Mouse (Mus musculus) neural tube, embryonic 12.5 days (tissue): Measurements from ENCODE around the gene Kpnb1. TPM values are rescaled to one million over a fixed set of nuclear protein-coding genes. Genes with fewer than 3 reads are reported as not detected.
A peak's percentile ranks its signal among the peaks of the same experiment; 100 is the strongest.

Source experiments
- ATAC-seq: fragments of 200-750 bp; cut with Nextera tagmentation; 2 replicates; pipeline ENCODE4 v1.8.0; 2017; ENCODE audit warnings: low read depth, mild to moderate bottlenecking, moderate TSS enrichment, moderate library complexity; ENCODE audit not compliant: low FRiP score
- H3K27ac ChIP-seq: fragments of 300-500 bp; sonication (generic); 2 replicates; pipeline ENCODE4 v1.5.1; 2016
- H3K27me3 ChIP-seq: fragments of 300-500 bp; sonication (generic); replicated peaks from 2 replicates; pipeline ENCODE4 v1.6.1; 2016; ENCODE audit warnings: mild to moderate bottlenecking
- H3K36me3 ChIP-seq: fragments of 300-500 bp; sonication (generic); 2 replicates; pipeline ENCODE4 v1.6.1; 2016; ENCODE audit warnings: mild to moderate bottlenecking
- H3K4me1 ChIP-seq: fragments of 300-500 bp; sonication (generic); 2 replicates; pipeline ENCODE4 v1.6.1; 2016
- H3K4me2 ChIP-seq: fragments of 300-500 bp; sonication (generic); replicated peaks from 2 replicates; pipeline ENCODE4 v1.6.1; 2016; ENCODE audit warnings: mild to moderate bottlenecking
- H3K4me3 ChIP-seq: fragments of 300-500 bp; sonication (generic); 2 replicates; pipeline ENCODE4 v1.5.1; 2016
- H3K9ac ChIP-seq: fragments of 300-500 bp; sonication (generic); 2 replicates; pipeline ENCODE4 v1.6.1; 2016; ENCODE audit warnings: mild to moderate bottlenecking
- H3K9me3 ChIP-seq: fragments of 300-500 bp; sonication (generic); 2 replicates; pipeline ENCODE4 v1.6.1; 2016; ENCODE audit warnings: mild to moderate bottlenecking
- WGBS: fragments of 180-500 bp; shearing (Covaris S2); methylation state at CpG from one replicate; pipeline ENCODE4 v1.1.7; 2016; 5-methylcytosine and 5-hydroxymethylcytosine counted together
- polyA plus RNA-seq: library from polyadenylated mRNA; unstranded; fragments of >200 nt; fragmentation: Nextera tagmentation; extraction: Ambion mirVana; gene quantifications from 2 replicates; pipeline ENCODE4 v1.2.1, GENCODE M21; 2016

The Kpnb1 gene
- polyA plus RNA-seq, 1 experiment from 2014 or later: 53.1 TPM

- Histone ChIP-seq H3K4me2 (no peak overlapping the region), H3K9me3 (no peaks in the 10 kb centered on the region), H3K4me3 (no peak overlapping the region), H3K36me3 (peaks cover 74% of the 10 kb centered on the region), H3K27ac (no peak overlapping the region), H3K27me3 (no peaks in the 10 kb centered on the region), H3K9ac (no peak overlapping the region), H3K4me1 (peaks cover 8% of the 10 kb centered on the region)
- 94% methylated on average over 3 of the region's 3 CpGs for WGBS
- ATAC-seq: no peak
Observed at GRCm38 (mm10) chr11:97182446-97182845, 5.2 kb downstream of the Kpnb1 start.

GRCm38 (mm10) chr11:97181061-97181460 is 6.6 kb downstream of the Kpnb1 start:
- no peak overlapping the region for H3K4me3 ChIP-seq
- no peaks in the 10 kb centered on the region for H3K27me3 ChIP-seq
- peaks cover 2% of the 10 kb centered on the region for H3K4me1 ChIP-seq
- H3K4me2 ChIP-seq: no peak overlapping the region
- 88% methylated on average over 5 of the region's 5 CpGs for WGBS
- H3K9ac ChIP-seq: no peak overlapping the region
- no peak overlapping the region for H3K27ac ChIP-seq
- peaks cover 87% of the 10 kb centered on the region for H3K36me3 ChIP-seq
- no peak for ATAC-seq
- H3K9me3 ChIP-seq: no peaks in the 10 kb centered on the region

- Histone ChIP-seq H3K4me1 (no peaks in the 10 kb centered on the region), H3K9me3 (no peaks in the 10 kb centered on the region), H3K27ac (no peak overlapping the region), H3K9ac (no peak overlapping the region), H3K4me2 (no peak overlapping the region), H3K4me3 (no peak overlapping the region), H3K27me3 (no peaks in the 10 kb centered on the region), H3K36me3 (peaks cover 97% of the 10 kb centered on the region)
- ATAC-seq: no peak
- WGBS: 96% methylated on average over 2 of the region's 2 CpGs
Observed at GRCm38 (mm10) chr11:97178198-97178597, 9.5 kb downstream of the Kpnb1 start.

GRCm38 (mm10) chr11:97176851-97177250 is 10.8 kb downstream of the Kpnb1 start:
- no peak overlapping the region for H3K9ac ChIP-seq
- no peaks in the 10 kb centered on the region for H3K4me1 ChIP-seq
- peaks cover 96% of the 10 kb centered on the region for H3K36me3 ChIP-seq
- no peak for ATAC-seq
- WGBS: 67% methylated on average over 3 of the region's 3 CpGs
- H3K27me3 ChIP-seq: no peaks in the 10 kb centered on the region
- no peak overlapping the region for H3K4me2 ChIP-seq
- no peaks in the 10 kb centered on the region for H3K9me3 ChIP-seq
- H3K4me3 ChIP-seq: no peak overlapping the region
- H3K27ac ChIP-seq: no peak overlapping the region

DNA sequence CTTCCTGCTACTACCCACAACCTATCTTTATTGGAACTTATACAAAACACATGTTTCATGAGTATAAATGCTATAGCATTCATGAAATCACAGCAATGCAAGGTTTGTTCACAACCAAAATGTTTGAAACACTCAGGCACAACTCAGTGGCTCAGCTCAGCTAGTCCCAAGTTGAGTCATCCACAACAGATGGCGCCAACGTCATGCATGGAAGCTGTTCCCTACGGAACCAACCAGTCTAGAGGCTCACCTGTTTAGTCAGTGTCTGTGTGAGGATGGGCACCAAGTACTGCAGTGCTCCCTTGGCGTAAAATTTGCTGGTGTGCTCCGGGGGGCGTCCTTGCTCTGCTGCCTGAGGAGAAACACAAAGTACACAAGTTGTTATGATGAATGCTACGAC is 12.2 kb downstream of the Kpnb1 start:
- Histone ChIP-seq H3K4me3 (no peak overlapping the region), H3K4me2 (no peak overlapping the region), H3K9ac (no peak overlapping the region), H3K27ac (no peak overlapping the region), H3K4me1 (no peaks in the 10 kb centered on the region), H3K9me3 (no peaks in the 10 kb centered on the region), H3K27me3 (no peaks in the 10 kb centered on the region), H3K36me3 (peaks cover 96% of the 10 kb centered on the region)
- 94% methylated on average over 7 of the region's 7 CpGs for WGBS
- ATAC-seq: no peak

DNA sequence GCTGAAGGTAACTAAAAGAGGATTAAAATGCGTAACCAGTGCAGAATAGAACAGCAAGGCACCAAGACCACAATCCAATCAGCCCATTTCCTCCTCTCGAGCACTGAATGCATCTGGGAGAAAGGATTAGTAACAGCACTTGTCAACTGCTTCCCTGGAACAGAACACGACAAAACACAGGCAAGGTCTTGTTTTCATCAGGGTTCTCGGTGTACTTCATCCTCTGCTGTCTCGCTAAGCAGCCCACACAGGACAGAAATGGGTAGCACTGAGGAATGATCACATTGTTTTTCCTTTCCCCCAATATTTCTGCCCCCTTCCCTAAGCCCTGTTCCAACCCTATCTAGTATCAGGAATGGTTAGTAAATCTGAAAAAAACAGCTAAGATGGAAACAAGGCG is 27.3 kb downstream of the Kpnb1 start:
- no peaks in the 10 kb centered on the region for H3K27me3 ChIP-seq
- H3K4me3 ChIP-seq: no peak overlapping the region
- no peaks in the 10 kb centered on the region for H3K9me3 ChIP-seq
- H3K4me2 ChIP-seq: no peak overlapping the region
- 77% methylated on average over 6 of the region's 6 CpGs for WGBS
- H3K27ac ChIP-seq: no peak overlapping the region
- H3K4me1 ChIP-seq: no peaks in the 10 kb centered on the region
- H3K36me3 ChIP-seq: peaks cover 97% of the 10 kb centered on the region
- no peak overlapping the region for H3K9ac ChIP-seq
- no peak for ATAC-seq

GRCm38 (mm10) chr11:97156999-97157398 is 30.7 kb downstream of the Kpnb1 start:
- Histone ChIP-seq H3K4me1 (peaks cover 10% of the 10 kb centered on the region), H3K9ac (no peak overlapping the region), H3K27ac (no peak overlapping the region), H3K36me3 (peaks cover 74% of the 10 kb centered on the region), H3K27me3 (no peaks in the 10 kb centered on the region), H3K4me3 (no peak overlapping the region), H3K9me3 (no peaks in the 10 kb centered on the region), H3K4me2 (no peak overlapping the region)
- WGBS: 81% methylated on average over 7 of the region's 7 CpGs
- ATAC-seq: no peak

- ATAC-seq: no peak
- Histone ChIP-seq H3K4me3 (no peak overlapping the region), H3K27ac (no peak overlapping the region), H3K27me3 (no peaks in the 10 kb centered on the region), H3K4me1 (peaks cover 36% of the 10 kb centered on the region), H3K9ac (0 out of 2 replicates have a peak overlapping the region, but pooled peaks have one; percentile 13), H3K36me3 (peaks cover 40% of the 10 kb centered on the region), H3K4me2 (peak overlapping the region; percentile 86), H3K9me3 (no peaks in the 10 kb centered on the region)
- 15% methylated on average over 10 of the region's 10 CpGs for WGBS
Observed at GRCm38 (mm10) chr11:97152662-97153287, 34.9 kb downstream of the Kpnb1 start.

DNA sequence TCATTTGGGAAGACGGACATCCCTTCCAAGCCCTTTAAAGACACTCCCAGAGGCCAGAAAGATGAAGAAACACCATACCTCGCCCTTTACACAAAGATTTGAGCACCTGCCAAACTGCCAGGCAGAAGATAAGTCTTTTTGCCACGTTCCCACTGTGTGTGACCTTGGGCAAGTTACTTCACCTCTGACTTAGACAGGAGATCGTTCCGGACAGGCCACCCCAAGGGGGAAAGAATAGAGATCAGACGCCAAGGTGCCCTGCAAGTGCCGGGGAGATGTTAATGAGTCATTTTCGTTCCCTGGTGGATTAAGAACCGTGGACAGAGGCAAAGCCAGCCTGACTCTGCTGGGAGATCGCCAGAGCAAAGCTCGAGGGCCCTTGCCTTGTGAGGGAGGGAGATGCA is 35.7 kb downstream of the Kpnb1 start:
- H3K27ac ChIP-seq: no peak overlapping the region
- 2% methylated on average over 11 of the region's 11 CpGs for WGBS
- H3K4me3 ChIP-seq: peak overlapping the region; percentile 83
- H3K4me1 ChIP-seq: peaks cover 36% of the 10 kb centered on the region
- peaks cover 32% of the 10 kb centered on the region for H3K36me3 ChIP-seq
- no peaks in the 10 kb centered on the region for H3K27me3 ChIP-seq
- ATAC-seq: no peak
- peak overlapping the region; percentile 87 for H3K9ac ChIP-seq
- peak overlapping the region; percentile 86 for H3K4me2 ChIP-seq
- no peaks in the 10 kb centered on the region for H3K9me3 ChIP-seq

GRCm38 (mm10) chr11:97151343-97151801 is 36.3 kb downstream of the Kpnb1 start, which contains the start of gene Tbkbp1:
Gene Tbkbp1 (minus strand): TSS chr11:97151495.
- Histone ChIP-seq H3K9me3 (no peaks in the 10 kb centered on the region), H3K27me3 (no peaks in the 10 kb centered on the region; the same call in 1 of the 2 replicates), H3K4me3 (peak within 1 kb of the TSS; percentile 83), H3K9ac (peak within 1 kb of the TSS; percentile 87), H3K27ac (peak within 1 kb of the TSS; percentile 94), H3K4me1 (peaks cover 36% of the 10 kb centered on the region), H3K4me2 (peak within 1 kb of the TSS; percentile 86), H3K36me3 (peaks cover 27% of the 10 kb centered on the region)
- peak; percentile 11 for ATAC-seq
- WGBS: under 1% methylated on average over 35 of the region's 64 CpGs

GRCm38 (mm10) chr11:97150411-97151330 is 37.0 kb downstream of the Kpnb1 start:
- peaks cover 36% of the 10 kb centered on the region for H3K4me1 ChIP-seq
- peak overlapping the region; percentile 87 for H3K9ac ChIP-seq
- ATAC-seq: peak; percentile 80
- H3K27ac ChIP-seq: peak overlapping the region; percentile 94
- WGBS: under 1% methylated on average over 82 of the region's 102 CpGs
- no peaks in the 10 kb centered on the region; the same call in 1 of the 2 replicates for H3K27me3 ChIP-seq
- H3K9me3 ChIP-seq: no peaks in the 10 kb centered on the region
- H3K36me3 ChIP-seq: peaks cover 27% of the 10 kb centered on the region
- peak overlapping the region; percentile 86 for H3K4me2 ChIP-seq
- H3K4me3 ChIP-seq: peak overlapping the region; percentile 83

DNA sequence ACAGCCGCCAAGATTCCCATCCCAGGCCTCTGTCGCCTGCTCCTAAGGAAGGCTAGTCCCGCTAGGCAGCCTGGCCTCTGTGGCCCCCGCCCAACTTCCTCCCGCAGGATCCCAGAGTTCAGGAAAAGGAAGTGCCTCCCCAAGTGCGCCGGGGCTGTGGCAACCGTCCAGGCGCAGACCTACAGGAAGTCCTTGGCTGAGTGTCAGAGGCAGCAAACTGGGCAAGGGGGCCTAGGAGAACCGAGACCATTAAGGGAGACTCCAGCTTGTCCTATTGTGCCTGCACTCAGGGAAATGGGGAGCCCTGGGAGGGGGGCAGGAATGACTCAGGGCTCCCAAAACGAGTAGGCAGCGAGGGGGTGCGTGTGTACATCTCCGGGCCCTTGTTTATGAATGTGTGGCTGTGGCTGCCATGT is 37.7 kb downstream of the Kpnb1 start:
- peak; percentile 26 for ATAC-seq
- WGBS: 3% methylated on average over 14 of the region's 14 CpGs
- peak overlapping the region; percentile 83 for H3K4me3 ChIP-seq
- H3K4me2 ChIP-seq: peak overlapping the region; percentile 86
- peaks cover 22% of the 10 kb centered on the region for H3K36me3 ChIP-seq
- H3K27me3 ChIP-seq: no peaks in the 10 kb centered on the region; the same call in 1 of the 2 replicates
- H3K9me3 ChIP-seq: no peaks in the 10 kb centered on the region
- peak overlapping the region; percentile 94; the same call in 1 of the 2 replicates for H3K27ac ChIP-seq
- H3K4me1 ChIP-seq: peaks cover 36% of the 10 kb centered on the region
- H3K9ac ChIP-seq: peak overlapping the region; percentile 87
